Mouse (Mus musculus) heart, embryonic 14.5 days (tissue): ENCODE measurements around the gene Nolc1. TPM values are rescaled to one million over a fixed set of nuclear protein-coding genes. Genes with fewer than 3 reads are reported as not detected.

Source experiments
- ATAC-seq: fragments of 200-750 bp; cut with Nextera tagmentation; 2 replicates; pipeline ENCODE4 v1.8.0; 2017; ENCODE audit warnings: low read depth, moderate TSS enrichment; ENCODE audit not compliant: insufficient number of reproducible peaks, insufficient read depth, low FRiP score
- H3K27ac ChIP-seq, 2 experiments: fragments of 200-500 bp in 1 of 2; fragments of 300-500 bp in 1 of 2; sonication (generic) in 1 of 2; replicated peaks in 1 of 2; 2 replicates each; pipeline ENCODE4 v1.5.1; 2012 to 2014; ENCODE audit warnings: low read depth in 2 of 2, low read length in 2 of 2, control low read depth in 1 of 2, mild to moderate bottlenecking in 1 of 2, mixed read lengths in 1 of 2; ENCODE audit not compliant: control insufficient read depth in 1 of 2, insufficient read depth in 1 of 2
- H3K27me3 ChIP-seq: fragments of 300-500 bp; sonication (generic); 2 replicates; pipeline ENCODE4 v1.6.1; 2014; ENCODE audit warnings: mild to moderate bottlenecking, low read length, control low read depth; ENCODE audit not compliant: control insufficient read depth, insufficient read depth
- H3K36me3 ChIP-seq: fragments of 300-500 bp; sonication (generic); 2 replicates; pipeline ENCODE4 v1.6.1; 2014; ENCODE audit warnings: mild to moderate bottlenecking, control low read depth, low read length, mixed read lengths; ENCODE audit not compliant: control insufficient read depth, insufficient read depth
- H3K4me1 ChIP-seq, 2 experiments: fragments of 200-500 bp in 1 of 2; fragments of 300-500 bp in 1 of 2; sonication (generic) in 1 of 2; 2 replicates each; pipeline ENCODE4 v1.6.1; 2012 to 2014; ENCODE audit warnings: low read length in 2 of 2, control low read depth in 1 of 2, mixed read lengths in 1 of 2; ENCODE audit not compliant: control insufficient read depth in 2 of 2, insufficient read depth in 2 of 2
- H3K4me2 ChIP-seq: fragments of 300-500 bp; sonication (generic); 2 replicates; pipeline ENCODE4 v1.6.1; 2014; ENCODE audit warnings: mild to moderate bottlenecking, low read length
- H3K4me3 ChIP-seq, 2 experiments: fragments of 200-500 bp in 1 of 2; fragments of 300-500 bp in 1 of 2; sonication (generic) in 1 of 2; 2 replicates each; pipeline ENCODE4 v1.5.1; 2012 to 2014; ENCODE audit warnings: low read length in 2 of 2, mild to moderate bottlenecking in 2 of 2, control low read depth in 1 of 2, low read depth in 1 of 2, moderate library complexity in 1 of 2; ENCODE audit not compliant: control insufficient read depth in 1 of 2, insufficient read depth in 1 of 2
- H3K9ac ChIP-seq: fragments of 300-500 bp; sonication (generic); 2 replicates; pipeline ENCODE4 v1.6.1; 2014; ENCODE audit warnings: mild to moderate bottlenecking, low read length
- H3K9me3 ChIP-seq: fragments of 300-500 bp; sonication (generic); 2 replicates; pipeline ENCODE4 v1.6.1; 2016; ENCODE audit warnings: low read length, control low read depth; ENCODE audit not compliant: control insufficient read depth
- WGBS: fragments of 180-500 bp; shearing (Covaris S2); extraction: QIAGEN DNeasy Blood & Tissue Kit; methylation state at CpG from one replicate; pipeline ENCODE4 v1.1.7; 2014; 5-methylcytosine and 5-hydroxymethylcytosine counted together
- polyA plus RNA-seq: library from polyadenylated mRNA; unstranded; fragments of >200 nt; fragmentation: Nextera tagmentation; extraction: Ambion mirVana; gene quantifications from 2 replicates; pipeline ENCODE4 v1.2.1, GENCODE M21; 2014

Nolc1 gene
- polyA plus RNA-seq, 1 experiment from 2014 or later: 37.1 TPM

GRCm38 (mm10) chr19:46044271-46044992, 31.2 kb upstream of the Nolc1 start, which contains the start of gene Pprc1:
Gene Pprc1 (plus strand): TSS chr19:46044886.
- WGBS: under 1% methylated on average over 34 of the region's 34 CpGs

GRCm38 (mm10) chr19:46044993-46045695, 30.5 kb upstream of the Nolc1 start, which contains the start of gene Ldb1:
Gene Ldb1 (minus strand): TSS chr19:46045214.
- ATAC-seq: peak; percentile 75
- peak within 1 kb of the TSS; percentile 88 to 99 for H3K4me3 ChIP-seq
- whole genome bisulfite sequencing: under 1% methylated on average over 79 of the region's 84 CpGs
- H3K4me2 ChIP-seq: peak within 1 kb of the TSS; percentile 94
- H3K9me3 ChIP-seq: no peaks in the 10 kb centered on the region
- H3K4me1 ChIP-seq: peaks cover 34 to 58% of the 10 kb centered on the region in 2 experiments
- no peaks in the 10 kb centered on the region for H3K27me3 ChIP-seq
- no peaks in the 10 kb centered on the region for H3K36me3 ChIP-seq
- peak within 1 kb of the TSS; percentile 100 for H3K9ac ChIP-seq
- peak within 1 kb of the TSS; percentile 92 to 99 for H3K27ac ChIP-seq

More at GRCm38 (mm10) chr19:46044271-46044992, 31.2 kb upstream of the Nolc1 start, which contains the start of gene Pprc1:
- Histone ChIP-seq H3K27me3 (no peaks in the 10 kb centered on the region), H3K9me3 (no peaks in the 10 kb centered on the region), H3K9ac (peak within 1 kb of the TSS; percentile 100), H3K4me3 (peak within 1 kb of the TSS; percentile 88 to 99), H3K4me2 (peak within 1 kb of the TSS; percentile 94), H3K4me1 (peaks cover 39 to 64% of the 10 kb centered on the region in 2 experiments), H3K27ac (peak within 1 kb of the TSS; percentile 92 to 99), H3K36me3 (no peaks in the 10 kb centered on the region)
- ATAC-seq: 0 out of 2 replicates have a peak, but pooled peaks have one; percentile 0

GRCm38 (mm10) chr19:46045696-46046311, 29.9 kb upstream of the Nolc1 start:
- H3K27me3 ChIP-seq: no peaks in the 10 kb centered on the region
- ATAC-seq: peak; percentile 7
- no peaks in the 10 kb centered on the region for H3K9me3 ChIP-seq
- H3K36me3 ChIP-seq: no peaks in the 10 kb centered on the region
- WGBS: 0% methylated on average over 7 of the region's 7 CpGs
- H3K4me3 ChIP-seq: peak overlapping the region; percentile 88 to 99
- H3K9ac ChIP-seq: peak overlapping the region; percentile 100
- peaks cover 30 to 51% of the 10 kb centered on the region in 2 experiments for H3K4me1 ChIP-seq
- H3K27ac ChIP-seq: peak overlapping the region; percentile 92 to 99
- peak overlapping the region; percentile 94 for H3K4me2 ChIP-seq

- no peak overlapping the region for H3K4me3 ChIP-seq
Observed at GRCm38 (mm10) chr19:46046621-46047025, 29.0 kb upstream of the Nolc1 start.

GRCm38 (mm10) chr19:46047426-46047825, 28.2 kb upstream of the Nolc1 start:
- Histone ChIP-seq H3K4me3 (no peak overlapping the region), H3K27ac (no peak overlapping the region), H3K36me3 (no peaks in the 10 kb centered on the region), H3K9me3 (no peaks in the 10 kb centered on the region), H3K4me2 (no peak overlapping the region), H3K9ac (no peak overlapping the region), H3K27me3 (no peaks in the 10 kb centered on the region), H3K4me1 (peaks cover 19 to 35% of the 10 kb centered on the region in 2 experiments)
- 83% methylated on average over 2 of the region's 2 CpGs for WGBS
- ATAC-seq: no peak

More at GRCm38 (mm10) chr19:46046621-46047025, 29.0 kb upstream of the Nolc1 start:
- no peaks in the 10 kb centered on the region for H3K9me3 ChIP-seq
- no peaks in the 10 kb centered on the region for H3K27me3 ChIP-seq
- H3K9ac ChIP-seq: no peak overlapping the region
- no peaks in the 10 kb centered on the region for H3K36me3 ChIP-seq
- H3K4me2 ChIP-seq: peak overlapping the region; percentile 94
- WGBS: 6% methylated on average over 10 of the region's 10 CpGs
- H3K27ac ChIP-seq: peak overlapping the region in 1 of 2 experiments; percentile 99; a peak in 2 of 4 replicates
- H3K4me1 ChIP-seq: peaks cover 22 to 43% of the 10 kb centered on the region in 2 experiments
- no peak for ATAC-seq

- H3K4me2 ChIP-seq: no peak overlapping the region
- 57% methylated on average over 4 of the region's 4 CpGs for WGBS
- no peak overlapping the region for H3K4me3 ChIP-seq
- no peak overlapping the region for H3K27ac ChIP-seq
- ATAC-seq: no peak
- H3K36me3 ChIP-seq: no peaks in the 10 kb centered on the region
- H3K9ac ChIP-seq: no peak overlapping the region
- H3K9me3 ChIP-seq: no peaks in the 10 kb centered on the region
- H3K27me3 ChIP-seq: no peaks in the 10 kb centered on the region
- H3K4me1 ChIP-seq: peaks cover 6 to 18% of the 10 kb centered on the region in 2 experiments
Observed at GRCm38 (mm10) chr19:46049129-46049528, 26.5 kb upstream of the Nolc1 start.

- Histone ChIP-seq H3K4me2 (no peak overlapping the region), H3K4me3 (no peak overlapping the region), H3K9ac (no peak overlapping the region), H3K9me3 (no peaks in the 10 kb centered on the region), H3K4me1 (peaks cover 6 to 17% of the 10 kb centered on the region in 2 experiments), H3K27ac (no peak overlapping the region), H3K36me3 (no peaks in the 10 kb centered on the region), H3K27me3 (no peaks in the 10 kb centered on the region)
- ATAC-seq: no peak
- WGBS: 61% methylated on average over 2 of the region's 2 CpGs
Observed at GRCm38 (mm10) chr19:46050462-46050861, 25.2 kb upstream of the Nolc1 start.
